Mouse (Mus musculus): ENCODE measurements around the gene Ano6. TPM values are rescaled to one million over a fixed set of nuclear protein-coding genes. Genes with fewer than 3 reads are reported as not detected.

Ano6 gene
- polyA plus RNA-seq, 1 experiment from 2014 or later, result 28.3 TPM

DNA sequence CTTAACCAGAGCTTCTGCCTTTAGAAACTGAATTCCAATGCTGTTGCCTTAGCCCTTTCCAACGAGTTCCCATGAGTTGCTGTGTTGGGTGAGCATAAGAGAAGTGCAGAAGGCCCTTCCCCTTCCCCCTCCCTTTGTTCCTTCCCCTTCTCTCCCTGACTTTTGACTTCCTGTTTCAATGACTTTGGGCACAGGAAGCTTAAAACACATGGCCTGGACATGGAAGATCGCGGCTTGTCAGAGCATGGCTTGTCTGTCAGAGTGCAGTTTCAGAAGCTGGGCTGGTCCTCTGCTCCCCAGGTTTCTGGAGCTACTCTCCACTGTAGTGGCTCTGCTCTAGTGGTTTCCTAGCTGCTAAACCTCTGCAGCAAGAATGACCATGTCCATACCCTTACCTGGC lies 17.3 kb downstream of the Ano6 start:
- H3K36me3 ChIP-seq (ENCODE audit: control insufficient read depth, insufficient read depth, low read length), result peaks cover 7% of the 10 kb centered on the region; the same call in 1 of the 2 replicates
- peaks cover 25% of the 10 kb centered on the region for H3K4me1 ChIP-seq (replicated peaks; ENCODE audit: control insufficient read depth, insufficient read depth, low read length)
- H3K9ac ChIP-seq (ENCODE audit: low read depth, low read length), result no peak overlapping the region
- no peak; the same call in 1 of the 2 replicates for ATAC-seq (replicated peaks; ENCODE audit: low FRiP score)
- H3K4me3 ChIP-seq (ENCODE audit: low read depth, low read length), result no peak overlapping the region
- H3K4me2 ChIP-seq, result no peak overlapping the region
- WGBS, result 45% methylated on average over 3 of the region's 3 CpGs
- H3K27ac ChIP-seq (ENCODE audit: low read depth, low read length), result no peak overlapping the region
- peaks cover 3% of the 10 kb centered on the region; the same call in 1 of the 2 replicates for H3K9me3 ChIP-seq (ENCODE audit: control insufficient read depth, low read length)
- H3K27me3 ChIP-seq (replicated peaks; ENCODE audit: control insufficient read depth, insufficient read depth, low read length), result no peaks in the 10 kb centered on the region
- no peak for DNase-seq (ENCODE audit: low spot score)

DNA sequence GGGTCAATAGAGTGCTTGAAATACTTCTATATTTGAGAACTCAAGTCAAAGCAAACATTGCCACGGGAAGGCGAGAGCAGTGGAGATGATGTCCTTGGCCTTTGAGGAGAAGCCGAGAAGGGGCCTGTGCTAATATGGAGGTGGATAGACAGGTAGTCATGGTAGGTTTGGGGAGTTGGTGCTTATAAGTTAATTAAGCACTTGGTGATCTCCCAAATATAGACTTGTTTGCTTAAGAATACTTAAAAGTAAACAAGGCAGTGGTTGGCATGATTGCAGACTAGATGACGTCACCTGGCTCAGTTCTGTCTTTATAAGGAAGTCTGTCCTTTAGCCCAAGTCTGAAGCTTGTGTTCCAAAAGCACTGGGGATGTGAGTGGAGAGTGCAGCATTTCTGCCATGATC lies 19.7 kb downstream of the Ano6 start:
- H3K9ac ChIP-seq (ENCODE audit: low read depth, low read length), result no peak overlapping the region
- DNase-seq (ENCODE audit: low spot score) (no peak), ATAC-seq (replicated peaks; ENCODE audit: low FRiP score) (no peak)
- H3K27me3 ChIP-seq (replicated peaks; ENCODE audit: control insufficient read depth, insufficient read depth, low read length), result no peaks in the 10 kb centered on the region
- no peak overlapping the region for H3K27ac ChIP-seq (ENCODE audit: low read depth, low read length)
- 81% methylated on average over 4 of the region's 4 CpGs for WGBS
- H3K4me1 ChIP-seq (replicated peaks; ENCODE audit: control insufficient read depth, insufficient read depth, low read length), result peaks cover 9% of the 10 kb centered on the region; the same call in 1 of the 2 replicates
- H3K4me3 ChIP-seq (ENCODE audit: low read depth, low read length), result no peak overlapping the region
- peaks cover 8% of the 10 kb centered on the region; the same call in 1 of the 2 replicates for H3K36me3 ChIP-seq (ENCODE audit: control insufficient read depth, insufficient read depth, low read length)
- no peak overlapping the region for H3K4me2 ChIP-seq
- H3K9me3 ChIP-seq (ENCODE audit: control insufficient read depth, low read length), result peaks cover 3% of the 10 kb centered on the region; the same call in 1 of the 2 replicates

GRCm38 (mm10) chr15:95812821-95813571 lies 22.4 kb downstream of the Ano6 start:
- peaks cover 3% of the 10 kb centered on the region; the same call in 1 of the 2 replicates for H3K9me3 ChIP-seq (ENCODE audit: control insufficient read depth, low read length)
- H3K27ac ChIP-seq (ENCODE audit: low read depth, low read length), result no peak overlapping the region
- no peak for DNase-seq (ENCODE audit: low spot score)
- peaks cover 6% of the 10 kb centered on the region; the same call in 1 of the 2 replicates for H3K4me1 ChIP-seq (replicated peaks; ENCODE audit: control insufficient read depth, insufficient read depth, low read length)
- H3K36me3 ChIP-seq (ENCODE audit: control insufficient read depth, insufficient read depth, low read length), result peaks cover 8% of the 10 kb centered on the region; the same call in 1 of the 2 replicates
- no peaks in the 10 kb centered on the region for H3K27me3 ChIP-seq (replicated peaks; ENCODE audit: control insufficient read depth, insufficient read depth, low read length)
- H3K9ac ChIP-seq (ENCODE audit: low read depth, low read length), result no peak overlapping the region
- 80% methylated on average over 8 of the region's 8 CpGs for WGBS
- no peak overlapping the region for H3K4me2 ChIP-seq
- no peak for ATAC-seq (replicated peaks; ENCODE audit: low FRiP score)
- H3K4me3 ChIP-seq (ENCODE audit: low read depth, low read length), result no peak overlapping the region

DNA sequence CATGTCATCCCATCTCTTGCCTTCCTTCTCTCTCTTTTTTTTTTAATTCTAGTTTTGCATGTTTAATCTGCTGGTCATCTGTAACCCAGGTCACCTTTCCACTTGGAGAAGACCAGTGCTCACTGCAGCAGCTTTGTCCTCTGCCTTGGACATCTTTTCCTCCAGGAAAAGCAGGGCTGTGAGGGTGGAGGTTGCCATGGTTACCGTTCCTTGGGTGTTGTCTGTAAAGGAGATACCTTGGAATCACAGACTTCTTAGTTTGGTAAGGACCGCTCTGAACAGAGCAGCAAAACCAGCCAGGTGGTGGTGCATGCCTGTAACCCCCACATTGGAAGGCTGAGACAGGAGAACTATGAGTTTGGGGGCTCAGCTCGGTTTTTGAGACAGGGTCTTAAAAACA lies 26.9 kb downstream of the Ano6 start:
- ATAC-seq (replicated peaks; ENCODE audit: low FRiP score) (no peak), DNase-seq (ENCODE audit: low spot score) (no peak)
- no peak overlapping the region for H3K4me2 ChIP-seq

GRCm38 (mm10) chr15:95819249-95820035 lies 28.8 kb downstream of the Ano6 start:
- DNase-seq (ENCODE audit: low spot score) (no peak), ATAC-seq (replicated peaks; ENCODE audit: low FRiP score) (peak; percentile 40; the same call in 1 of the 2 replicates)
- no peak overlapping the region for H3K4me2 ChIP-seq
- H3K27me3 ChIP-seq (replicated peaks; ENCODE audit: control insufficient read depth, insufficient read depth, low read length), result no peaks in the 10 kb centered on the region
- H3K4me3 ChIP-seq (ENCODE audit: low read depth, low read length), result no peak overlapping the region
- 80% methylated on average over 8 of the region's 9 CpGs for WGBS
- H3K9me3 ChIP-seq (ENCODE audit: control insufficient read depth, low read length), result no peaks in the 10 kb centered on the region
- no peaks in the 10 kb centered on the region for H3K36me3 ChIP-seq (ENCODE audit: control insufficient read depth, insufficient read depth, low read length)
- no peak overlapping the region for H3K27ac ChIP-seq (ENCODE audit: low read depth, low read length)
- H3K4me1 ChIP-seq (replicated peaks; ENCODE audit: control insufficient read depth, insufficient read depth, low read length), result no peaks in the 10 kb centered on the region
- H3K9ac ChIP-seq (ENCODE audit: low read depth, low read length), result no peak overlapping the region

More for the DNA sequence above, 26.9 kb downstream of the Ano6 start:
- no peaks in the 10 kb centered on the region for H3K27me3 ChIP-seq (replicated peaks; ENCODE audit: control insufficient read depth, insufficient read depth, low read length)
- 88% methylated on average over 3 of the region's 3 CpGs for WGBS
- H3K9ac ChIP-seq (ENCODE audit: low read depth, low read length), result no peak overlapping the region
- peaks cover 3% of the 10 kb centered on the region; the same call in 1 of the 2 replicates for H3K36me3 ChIP-seq (ENCODE audit: control insufficient read depth, insufficient read depth, low read length)
- H3K4me3 ChIP-seq (ENCODE audit: low read depth, low read length), result no peak overlapping the region
- no peak overlapping the region for H3K27ac ChIP-seq (ENCODE audit: low read depth, low read length)
- H3K9me3 ChIP-seq (ENCODE audit: control insufficient read depth, low read length), result no peaks in the 10 kb centered on the region
- H3K4me1 ChIP-seq (replicated peaks; ENCODE audit: control insufficient read depth, insufficient read depth, low read length), result no peaks in the 10 kb centered on the region

GRCm38 (mm10) chr15:95820142-95820541 lies 29.5 kb downstream of the Ano6 start:
- no peak overlapping the region for H3K27ac ChIP-seq (ENCODE audit: low read depth, low read length)
- H3K4me3 ChIP-seq (ENCODE audit: low read depth, low read length), result no peak overlapping the region
- H3K4me2 ChIP-seq, result no peak overlapping the region
- DNase-seq (ENCODE audit: low spot score), result no peak
- H3K9me3 ChIP-seq (ENCODE audit: control insufficient read depth, low read length), result no peaks in the 10 kb centered on the region
- H3K9ac ChIP-seq (ENCODE audit: low read depth, low read length), result no peak overlapping the region
- no peak for ATAC-seq (replicated peaks; ENCODE audit: low FRiP score)
- H3K4me1 ChIP-seq (replicated peaks; ENCODE audit: control insufficient read depth, insufficient read depth, low read length), result no peaks in the 10 kb centered on the region
- H3K36me3 ChIP-seq (ENCODE audit: control insufficient read depth, insufficient read depth, low read length), result no peaks in the 10 kb centered on the region
- WGBS, result 89% methylated on average over 12 of the region's 12 CpGs
- H3K27me3 ChIP-seq (replicated peaks; ENCODE audit: control insufficient read depth, insufficient read depth, low read length), result no peaks in the 10 kb centered on the region

DNA sequence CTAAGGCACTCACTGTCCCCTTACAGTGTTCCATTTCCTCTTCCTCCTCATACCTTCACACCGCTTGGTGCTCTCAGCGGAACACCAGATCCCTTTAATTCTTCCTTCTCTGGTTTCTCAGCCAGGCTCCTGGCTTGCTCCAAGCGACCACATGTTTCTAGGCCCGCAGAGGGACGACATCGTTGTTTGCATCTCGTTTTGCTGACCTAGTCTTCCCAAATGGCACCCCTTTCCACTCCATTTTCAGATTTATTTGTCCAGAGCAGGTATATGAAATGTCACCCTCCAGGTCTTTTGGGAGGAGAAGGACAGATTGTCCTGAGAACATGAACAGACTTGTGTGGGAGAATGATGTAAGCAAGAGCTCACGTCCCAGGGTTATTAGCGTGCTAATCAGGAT lies 30.0 kb downstream of the Ano6 start:
- H3K27ac ChIP-seq (ENCODE audit: low read depth, low read length), result no peak overlapping the region
- no peaks in the 10 kb centered on the region for H3K9me3 ChIP-seq (ENCODE audit: control insufficient read depth, low read length)
- H3K27me3 ChIP-seq (replicated peaks; ENCODE audit: control insufficient read depth, insufficient read depth, low read length), result no peaks in the 10 kb centered on the region
- no peaks in the 10 kb centered on the region for H3K4me1 ChIP-seq (replicated peaks; ENCODE audit: control insufficient read depth, insufficient read depth, low read length)
- DNase-seq (ENCODE audit: low spot score), result no peak
- no peaks in the 10 kb centered on the region for H3K36me3 ChIP-seq (ENCODE audit: control insufficient read depth, insufficient read depth, low read length)
- H3K9ac ChIP-seq (ENCODE audit: low read depth, low read length), result no peak overlapping the region
- WGBS, result 90% methylated on average over 9 of the region's 9 CpGs
- no peak for ATAC-seq (replicated peaks; ENCODE audit: low FRiP score)
- no peak overlapping the region for H3K4me3 ChIP-seq (ENCODE audit: low read depth, low read length)
- H3K4me2 ChIP-seq, result no peak overlapping the region

DNA sequence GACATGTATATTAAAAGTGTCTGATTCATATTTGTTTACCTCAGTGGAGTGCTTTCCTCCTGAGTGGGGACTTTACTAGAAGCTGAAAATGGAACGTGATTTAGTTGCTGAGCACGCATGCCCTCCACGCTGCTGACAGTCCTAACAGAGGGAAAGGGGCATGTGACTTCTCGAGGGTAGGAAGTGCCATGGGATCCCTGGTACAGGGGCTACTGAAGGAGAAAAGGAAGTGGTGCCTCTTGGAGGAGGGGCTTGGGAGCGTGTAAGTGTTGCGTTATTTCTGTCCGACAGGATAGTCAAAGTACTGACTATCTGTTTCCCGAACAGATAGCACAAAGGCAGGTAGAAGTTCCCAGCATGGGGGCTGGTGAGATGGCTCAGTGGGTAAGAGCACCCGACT lies 31.5 kb downstream of the Ano6 start:
- no peak overlapping the region for H3K4me3 ChIP-seq (ENCODE audit: low read depth, low read length)
- H3K27ac ChIP-seq (ENCODE audit: low read depth, low read length), result no peak overlapping the region
- H3K9ac ChIP-seq (ENCODE audit: low read depth, low read length), result no peak overlapping the region
- H3K36me3 ChIP-seq (ENCODE audit: control insufficient read depth, insufficient read depth, low read length), result no peaks in the 10 kb centered on the region
- ATAC-seq (replicated peaks; ENCODE audit: low FRiP score) (no peak), DNase-seq (ENCODE audit: low spot score) (no peak)
- H3K9me3 ChIP-seq (ENCODE audit: control insufficient read depth, low read length), result no peaks in the 10 kb centered on the region
- 61% methylated on average over 9 of the region's 9 CpGs for WGBS
- H3K4me2 ChIP-seq, result no peak overlapping the region
- no peaks in the 10 kb centered on the region for H3K4me1 ChIP-seq (replicated peaks; ENCODE audit: control insufficient read depth, insufficient read depth, low read length)
- no peaks in the 10 kb centered on the region for H3K27me3 ChIP-seq (replicated peaks; ENCODE audit: control insufficient read depth, insufficient read depth, low read length)
